ENCODE assay signal across 24 mouse cellular contexts in genomic region chr19:30327693-30328092, GRCm38 (mm10).
DNase-seq lines count a peak whose midpoint lies in the region; ATAC-seq and TF ChIP-seq lines count a peak whose summit lies in the region.
"Had no signal": no experiment of that assay in that cellular context is flagged by ENCODE, and none has a peak within 500 bp of the region (broad histone marks: within the 10 kb centered on the region; RNA-seq: fewer than 3 reads in every experiment).

No protein-coding gene starts in this region.

- no peak overlapping the region for H3K4me2 ChIP-seq in lung, embryonic 14.5 days
- H3K4me2 ChIP-seq: embryonic facial prominence, embryonic 12.5 days; forebrain, embryonic 12.5 days; heart, embryonic 11.5 days; heart, embryonic 15.5 days; hindbrain, embryonic 15.5 days had no signal

- H3K4me3 ChIP-seq in lung, embryonic 14.5 days (ENCODE audit: low read depth, low read length) = no peak overlapping the region
- H3K4me3 ChIP-seq in E14TG2a.4 (replicated peaks; ENCODE audit: low read length) = no peak overlapping the region
- H3K4me3 ChIP-seq: embryonic facial prominence, embryonic 12.5 days; forebrain, embryonic 12.5 days; heart, adult 2 months; heart, embryonic 15.5 days; hindbrain, embryonic 10.5 days; hindbrain, embryonic 15.5 days had no signal

- ATAC-seq in lung, embryonic 14.5 days (ENCODE audit: insufficient read depth) = no peak
- ATAC-seq in erythroblast, adult 5-6 weeks (replicated peaks; ENCODE audit: low FRiP score, poor library complexity, severe bottlenecking) = no peak
- ATAC-seq: activated CD4-positive, CD25-positive, alpha-beta regulatory T cell, adult 4 months; CD4-positive, CD25-positive, alpha-beta regulatory T cell, adult 4 months; forebrain, embryonic 16.5 days; Patski had no signal

- no peak overlapping the region for H3K27ac ChIP-seq in lung, embryonic 14.5 days (ENCODE audit: low read depth)
- H3K27ac ChIP-seq: embryonic facial prominence, embryonic 12.5 days; forebrain, embryonic 12.5 days; heart, adult 2 months; heart, embryonic 15.5 days; hindbrain, embryonic 10.5 days; hindbrain, embryonic 15.5 days had no signal

- H3K4me1 ChIP-seq in lung, embryonic 14.5 days (ENCODE audit: insufficient read depth) = no peaks in the 10 kb centered on the region
- H3K4me1 ChIP-seq in E14TG2a.4 (replicated peaks; ENCODE audit: low read depth, low read length) = no peaks in the 10 kb centered on the region
- H3K4me1 ChIP-seq: embryonic facial prominence, embryonic 12.5 days; forebrain, embryonic 12.5 days; heart, embryonic 15.5 days; hindbrain, embryonic 10.5 days; hindbrain, embryonic 15.5 days had no signal

- 0 out of 2 replicates have a peak, but pooled peaks have one; percentile 9 for TF ChIP-seq CTCF in lung, embryonic 14.5 days (IDR thresholded peaks at IDR 0.05; ENCODE audit: low read depth)
- TF ChIP-seq CTCF in E14TG2a.4 (conservative IDR thresholded peaks at IDR 0.05; ENCODE audit: low read length) = 0 out of 2 replicates have a peak, but pooled peaks have one; percentile 3

- DNase-seq in kidney, adult 9 months = peak; percentile 9
- no peak for DNase-seq in kidney, postnatal 36 days
- DNase-seq in lung, embryonic 14.5 days = no peak
- no peak for DNase-seq in lung, adult 18-20 months
- no peak for DNase-seq in left cerebral cortex, postnatal 10 days (ENCODE audit: extremely low spot score in 1 of 2, low spot score in 2 of 2)
- DNase-seq: adrenal gland, postnatal 14 days; B cell, adult 2 months; cerebellum, adult 11-12 months; cerebellum, adult 9-10 months; cerebellum, postnatal 25 days; gastrocnemius, postnatal 10 days; heart, adult 2 months had no signal

- H3K9me3 ChIP-seq in lung, embryonic 14.5 days (ENCODE audit: low read depth, low read length) = no peaks in the 10 kb centered on the region
- peaks cover 9% of the 10 kb centered on the region; the same call in 1 of the 2 replicates for H3K9me3 ChIP-seq in E14TG2a.4 (ENCODE audit: low read length)
- H3K9me3 ChIP-seq: embryonic facial prominence, embryonic 12.5 days; forebrain, embryonic 12.5 days; heart, embryonic 15.5 days; hindbrain, embryonic 10.5 days; hindbrain, embryonic 15.5 days had no signal

- no peaks in the 10 kb centered on the region for H3K27me3 ChIP-seq in lung, embryonic 14.5 days (ENCODE audit: insufficient read depth, low read length)
- no peaks in the 10 kb centered on the region for H3K27me3 ChIP-seq in E14TG2a.4 (ENCODE audit: insufficient read depth, low read length)
- H3K27me3 ChIP-seq: embryonic facial prominence, embryonic 12.5 days; forebrain, embryonic 12.5 days; heart, embryonic 15.5 days; hindbrain, embryonic 15.5 days; Patski had no signal

- intact Hi-C loops in left cerebral cortex, postnatal 10 days (cut with DNase I) = no loop called here

- H3K36me3 ChIP-seq in lung, embryonic 14.5 days (ENCODE audit: insufficient read depth) = no peaks in the 10 kb centered on the region
- no peaks in the 10 kb centered on the region for H3K36me3 ChIP-seq in E14TG2a.4 (ENCODE audit: insufficient read depth, low read length)
- H3K36me3 ChIP-seq: embryonic facial prominence, embryonic 12.5 days; forebrain, embryonic 12.5 days; heart, embryonic 15.5 days; hindbrain, embryonic 10.5 days; hindbrain, embryonic 15.5 days had no signal

- H3K9ac ChIP-seq in lung, embryonic 14.5 days = no peak overlapping the region
- H3K9ac ChIP-seq: embryonic facial prominence, embryonic 12.5 days; forebrain, embryonic 12.5 days; heart, embryonic 15.5 days; hindbrain, embryonic 15.5 days had no signal
